Mouse (Mus musculus) midbrain, embryonic 16.5 days (tissue): ENCODE data around the gene Rin2. TPM values are rescaled to one million over a fixed set of nuclear protein-coding genes. Genes with fewer than 3 reads are reported as not detected.

Experiments
- ATAC-seq: fragments of 200-750 bp; cut with Nextera tagmentation; 2 replicates; pipeline ENCODE4 v1.8.0; 2017; ENCODE audit warnings: moderate TSS enrichment
- H3K27ac ChIP-seq: fragments of 300-500 bp; sonication (generic); 2 replicates; pipeline ENCODE4 v1.5.1; 2014; ENCODE audit warnings: mild to moderate bottlenecking, low read length, mixed read lengths
- H3K27me3 ChIP-seq: fragments of 300-500 bp; sonication (generic); 2 replicates; pipeline ENCODE4 v1.6.1; 2014; ENCODE audit warnings: low read depth, low read length, mixed read lengths; ENCODE audit not compliant: control insufficient read depth, insufficient read depth
- H3K36me3 ChIP-seq: fragments of 300-500 bp; sonication (generic); 2 replicates; pipeline ENCODE4 v1.6.1; 2014; ENCODE audit warnings: mild to moderate bottlenecking, low read length, moderate library complexity, mixed read lengths; ENCODE audit not compliant: control insufficient read depth, insufficient read depth
- H3K4me1 ChIP-seq: fragments of 300-500 bp; sonication (generic); 2 replicates; pipeline ENCODE4 v1.6.1; 2014; ENCODE audit warnings: mild to moderate bottlenecking, low read length, mixed read lengths; ENCODE audit not compliant: control insufficient read depth, insufficient read depth
- H3K4me2 ChIP-seq: fragments of 300-500 bp; sonication (generic); 2 replicates; pipeline ENCODE4 v1.6.1; 2014; ENCODE audit warnings: mild to moderate bottlenecking, low read length, mixed read lengths
- H3K4me3 ChIP-seq: fragments of 300-500 bp; sonication (generic); 2 replicates; pipeline ENCODE4 v1.5.1; 2014; ENCODE audit warnings: low read depth, mild to moderate bottlenecking, low read length, moderate library complexity, mixed read lengths
- H3K9ac ChIP-seq: fragments of 300-500 bp; sonication (generic); 2 replicates; pipeline ENCODE4 v1.6.1; 2014; ENCODE audit warnings: low read depth, low read length, mixed read lengths
- H3K9me3 ChIP-seq: fragments of 300-500 bp; sonication (generic); replicated peaks from 2 replicates; pipeline ENCODE4 v1.6.1; 2014; ENCODE audit warnings: mild to moderate bottlenecking, low read length, mixed read lengths; ENCODE audit not compliant: control insufficient read depth, poor library complexity, severe bottlenecking
- WGBS: fragments of 180-500 bp; shearing (Covaris S2); extraction: QIAGEN DNeasy Blood & Tissue Kit; methylation state at CpG from one replicate; pipeline ENCODE4 v1.1.7; 2014; 5-methylcytosine and 5-hydroxymethylcytosine counted together
- polyA plus RNA-seq: library from polyadenylated mRNA; unstranded; fragments of >200 nt; fragmentation: Nextera tagmentation; extraction: Ambion mirVana; gene quantifications from 2 replicates; pipeline ENCODE4 v1.2.1, GENCODE M21; 2015

Rin2 gene
- polyA plus RNA-seq, 1 experiment from 2014 or later = 17.0 TPM

DNA sequence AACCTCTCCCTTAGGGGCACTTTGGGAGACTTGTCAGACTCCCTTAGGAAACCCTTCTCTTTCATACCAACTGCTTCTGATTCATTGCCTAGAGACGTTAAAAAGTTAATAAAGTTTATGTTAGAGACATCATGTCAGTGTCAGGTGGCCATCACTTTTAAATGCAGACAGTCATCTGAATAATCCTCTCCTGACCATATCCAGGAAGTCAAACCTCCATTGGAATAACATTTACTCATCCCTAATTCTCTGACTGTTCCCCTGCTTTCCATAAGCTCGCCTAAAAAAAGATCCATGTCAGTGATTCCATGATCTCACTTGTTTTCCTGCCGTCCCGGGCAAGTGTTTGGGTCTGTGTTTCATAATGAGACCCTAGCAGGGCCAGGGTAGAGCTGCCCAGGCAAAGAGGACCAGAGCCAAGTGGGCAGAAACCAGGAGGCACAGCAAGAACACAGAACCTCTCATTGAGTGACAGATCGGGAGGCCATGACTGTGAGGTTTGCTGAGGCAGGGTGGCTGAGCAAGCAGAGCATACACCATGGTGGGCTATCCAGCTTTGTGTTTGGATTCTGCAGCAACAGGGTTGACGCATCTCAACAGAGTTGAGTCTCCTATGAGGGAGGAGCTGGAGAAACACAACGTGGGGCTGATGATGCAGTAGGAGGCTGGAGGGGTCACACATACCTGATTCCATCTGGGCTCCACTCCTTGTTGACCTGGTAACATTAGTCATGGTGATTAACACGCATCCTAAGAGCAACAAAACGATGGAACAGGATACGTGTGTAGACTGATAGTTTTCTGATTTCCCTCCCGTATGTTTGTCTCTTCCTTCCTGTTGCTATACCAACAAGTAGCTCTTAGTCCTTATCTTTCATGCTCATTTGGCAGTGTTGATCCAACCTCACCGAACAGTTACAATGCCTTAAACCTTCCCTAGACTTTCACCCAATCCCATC is 81.1 kb downstream of the Rin2 start:
- no peak for ATAC-seq
- H3K9me3 ChIP-seq = no peaks in the 10 kb centered on the region
- H3K4me1 ChIP-seq = no peaks in the 10 kb centered on the region
- 85% methylated on average over 12 of the region's 12 CpGs for WGBS
- H3K9ac ChIP-seq = no peak overlapping the region
- no peaks in the 10 kb centered on the region for H3K36me3 ChIP-seq
- no peaks in the 10 kb centered on the region for H3K27me3 ChIP-seq
- H3K4me3 ChIP-seq = no peak overlapping the region
- no peak overlapping the region for H3K27ac ChIP-seq
- no peak overlapping the region for H3K4me2 ChIP-seq

DNA sequence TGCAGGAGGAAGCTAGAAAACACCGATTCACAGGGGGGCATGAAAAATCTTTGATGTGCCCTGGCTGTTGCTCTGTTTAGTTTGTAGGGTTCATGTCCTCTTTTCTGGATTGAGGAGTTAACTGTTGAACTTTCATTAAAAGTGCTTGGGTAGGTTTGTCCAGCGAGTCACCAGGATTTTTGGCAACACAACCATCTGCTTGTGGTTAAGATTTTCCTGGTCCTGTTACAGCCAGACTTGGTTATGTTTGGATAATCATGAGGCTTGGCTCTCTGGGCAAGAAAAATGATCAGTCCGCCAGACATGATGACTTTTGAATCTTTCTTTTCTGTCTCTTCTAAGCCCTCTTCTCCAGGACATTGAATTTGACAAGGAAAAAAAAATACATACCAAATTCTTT is 85.1 kb downstream of the Rin2 start:
- H3K4me1 ChIP-seq = no peaks in the 10 kb centered on the region
- no peaks in the 10 kb centered on the region for H3K36me3 ChIP-seq
- no peak overlapping the region for H3K9ac ChIP-seq
- H3K9me3 ChIP-seq = no peaks in the 10 kb centered on the region
- no peaks in the 10 kb centered on the region for H3K27me3 ChIP-seq
- H3K27ac ChIP-seq = no peak overlapping the region
- no peak overlapping the region for H3K4me3 ChIP-seq
- ATAC-seq = no peak
- H3K4me2 ChIP-seq = no peak overlapping the region
- WGBS = 75% methylated on average over 3 of the region's 3 CpGs

DNA sequence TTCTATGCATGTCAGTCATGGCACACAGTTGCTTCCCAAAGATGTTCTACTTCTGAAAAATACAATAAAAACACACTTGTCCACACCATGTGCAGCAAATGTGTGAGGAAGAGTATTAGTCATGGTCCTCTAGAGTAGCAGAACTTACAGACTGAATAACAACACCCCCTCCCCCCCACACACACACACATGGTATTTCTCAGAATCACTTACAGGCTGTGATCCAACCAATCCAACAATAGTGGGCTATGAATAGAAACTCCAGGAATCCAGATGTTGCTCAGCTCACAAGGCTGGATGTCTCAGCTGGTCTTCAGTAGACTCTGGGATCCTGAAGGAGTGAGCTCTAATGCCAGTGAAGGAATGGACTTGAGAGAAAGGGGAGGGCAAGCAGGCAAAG is 86.4 kb downstream of the Rin2 start:
- H3K27ac ChIP-seq = no peak overlapping the region
- no peaks in the 10 kb centered on the region for H3K27me3 ChIP-seq
- ATAC-seq = no peak
- H3K4me1 ChIP-seq = no peaks in the 10 kb centered on the region
- no peak overlapping the region for H3K9ac ChIP-seq
- H3K4me2 ChIP-seq = no peak overlapping the region
- H3K4me3 ChIP-seq = no peak overlapping the region
- no peaks in the 10 kb centered on the region for H3K9me3 ChIP-seq
- no peaks in the 10 kb centered on the region for H3K36me3 ChIP-seq

DNA sequence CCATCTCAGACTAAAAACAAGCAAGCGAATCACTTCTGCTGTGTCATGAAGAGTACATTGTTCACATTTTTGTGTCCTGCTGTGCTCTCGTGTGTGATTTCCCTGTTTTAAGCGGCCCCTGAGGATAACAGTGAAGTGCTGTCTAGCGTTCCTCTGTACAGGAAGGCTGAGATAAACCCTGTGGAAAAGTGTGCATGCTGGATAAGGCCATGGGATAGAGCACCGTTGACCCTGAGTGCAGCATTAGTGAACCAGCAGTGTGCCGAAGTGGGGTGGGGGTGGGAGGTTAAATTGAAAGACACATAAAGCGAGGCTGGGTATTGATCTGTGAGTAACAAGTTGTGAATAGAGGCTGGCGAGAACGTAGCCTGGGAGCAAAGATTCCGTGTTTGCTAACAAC is 94.9 kb downstream of the Rin2 start:
- no peaks in the 10 kb centered on the region for H3K27me3 ChIP-seq

DNA sequence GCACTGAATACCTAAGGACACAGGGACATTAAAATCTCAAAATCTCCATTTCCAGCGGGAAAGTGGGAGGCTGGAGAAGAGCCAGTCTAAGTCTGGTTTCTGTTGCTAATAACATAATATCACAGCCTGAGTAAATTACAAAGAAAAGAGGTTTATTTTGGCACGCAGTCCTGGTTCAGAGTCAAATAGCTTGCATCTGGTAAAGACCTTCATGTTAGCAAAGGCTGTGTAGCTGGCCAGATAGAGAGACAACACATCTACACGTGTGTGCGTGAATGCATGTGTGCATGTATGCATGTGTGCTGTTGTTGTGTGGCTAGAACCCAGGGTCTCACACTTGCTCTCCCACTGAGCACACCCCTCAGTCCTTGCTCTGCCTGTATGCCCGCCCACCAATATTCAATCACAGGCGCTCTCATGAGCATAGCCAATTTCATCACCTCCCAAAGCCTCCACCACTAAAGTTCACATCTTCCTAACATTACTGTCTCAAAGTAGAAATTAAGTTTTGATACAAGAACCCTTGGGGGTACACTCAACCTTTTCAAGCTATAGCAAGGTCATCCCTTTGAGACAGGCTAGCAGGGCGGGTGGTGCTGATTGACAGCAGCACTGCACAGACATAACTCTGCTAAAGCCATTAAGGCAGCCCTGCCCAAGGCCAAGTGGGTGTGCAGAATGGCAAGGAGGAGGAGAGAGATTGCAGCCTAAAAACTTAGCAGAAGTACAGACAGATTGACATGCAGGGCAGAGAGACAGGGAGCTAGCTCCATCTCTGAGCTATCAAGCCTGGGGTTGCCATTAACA is 95.9 kb downstream of the Rin2 start:
- no peak overlapping the region for H3K4me2 ChIP-seq
- H3K9me3 ChIP-seq = no peaks in the 10 kb centered on the region
- H3K27me3 ChIP-seq = no peaks in the 10 kb centered on the region
- H3K27ac ChIP-seq = no peak overlapping the region
- WGBS = 87% methylated on average over 7 of the region's 7 CpGs
- no peaks in the 10 kb centered on the region; the same call in 1 of the 2 replicates for H3K36me3 ChIP-seq
- 0 out of 2 replicates have a peak, but pooled peaks cover 2% of the 10 kb centered on the region for H3K4me1 ChIP-seq
- H3K9ac ChIP-seq = no peak overlapping the region
- ATAC-seq = no peak
- no peak overlapping the region for H3K4me3 ChIP-seq

More for the DNA sequence above, 94.9 kb downstream of the Rin2 start:
- WGBS = 33% methylated on average over 10 of the region's 10 CpGs
- H3K9me3 ChIP-seq = no peaks in the 10 kb centered on the region
- 0 out of 2 replicates have a peak, but pooled peaks cover 2% of the 10 kb centered on the region for H3K4me1 ChIP-seq
- H3K27ac ChIP-seq = no peak overlapping the region
- no peak overlapping the region for H3K4me2 ChIP-seq
- H3K9ac ChIP-seq = no peak overlapping the region
- 0 out of 2 replicates have a peak, but pooled peaks have one; percentile 28 for ATAC-seq
- H3K36me3 ChIP-seq = no peaks in the 10 kb centered on the region
- H3K4me3 ChIP-seq = no peak overlapping the region

DNA sequence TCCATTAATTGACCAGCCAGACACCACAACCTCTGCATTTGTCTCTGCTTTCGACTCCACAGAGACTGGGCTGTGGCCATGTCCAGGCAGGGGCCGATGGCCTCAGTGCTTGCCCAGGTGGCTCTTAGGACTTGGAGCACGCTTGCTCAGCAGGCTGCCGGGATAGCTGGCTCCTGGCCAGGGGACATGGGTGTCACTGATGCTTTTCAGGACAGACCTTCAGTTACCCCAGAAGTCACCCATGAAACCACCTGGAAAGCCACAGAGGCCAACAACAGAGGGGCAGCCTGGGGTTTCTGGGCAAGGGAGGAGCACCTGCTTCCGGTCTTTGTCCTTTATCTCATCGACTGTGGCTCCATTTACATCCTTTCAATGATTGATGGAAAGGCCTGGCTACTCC is 108.2 kb downstream of the Rin2 start:
- Histone ChIP-seq H3K4me2 (no peak overlapping the region), H3K27ac (no peak overlapping the region), H3K4me3 (no peak overlapping the region), H3K4me1 (peaks cover 8% of the 10 kb centered on the region), H3K36me3 (no peaks in the 10 kb centered on the region), H3K27me3 (no peaks in the 10 kb centered on the region), H3K9ac (no peak overlapping the region), H3K9me3 (no peaks in the 10 kb centered on the region)
- 86% methylated on average over 6 of the region's 6 CpGs for WGBS
- no peak for ATAC-seq

DNA sequence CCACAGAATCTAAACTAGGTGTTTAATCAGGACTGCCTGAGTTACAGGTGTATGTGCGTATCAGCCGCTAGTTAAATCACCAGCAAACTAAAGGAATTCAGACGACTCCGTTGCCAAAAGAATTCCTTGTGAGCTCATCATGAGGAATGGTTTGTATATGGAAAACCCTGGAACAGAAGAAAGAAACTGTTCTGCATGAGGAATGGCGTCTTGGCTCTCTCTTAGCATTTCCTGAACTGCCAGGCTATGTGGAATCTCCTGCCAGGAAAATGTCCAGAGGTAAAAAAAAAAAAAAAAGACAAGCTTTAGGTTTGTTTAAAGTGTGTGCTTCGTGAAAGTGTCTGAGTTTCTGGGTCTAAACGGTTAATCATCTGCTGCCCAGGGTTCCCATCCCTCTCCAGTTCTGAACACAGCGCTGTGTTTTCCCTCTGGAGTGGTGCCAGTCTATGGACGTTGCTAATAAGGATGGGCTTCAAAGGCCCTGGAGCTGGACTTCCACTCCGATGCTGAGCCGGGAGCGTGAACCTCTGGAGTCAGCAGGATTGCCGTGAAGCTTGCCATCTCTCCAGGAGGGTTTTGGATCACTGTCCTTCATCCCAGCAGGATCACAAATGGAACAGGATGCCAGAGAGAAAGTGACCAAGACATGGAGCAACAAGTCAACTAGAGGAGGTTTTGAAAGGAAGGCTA is 109.4 kb downstream of the Rin2 start:
- Histone ChIP-seq H3K27ac (no peak overlapping the region), H3K4me1 (peaks cover 8% of the 10 kb centered on the region), H3K27me3 (no peaks in the 10 kb centered on the region), H3K36me3 (no peaks in the 10 kb centered on the region), H3K9ac (no peak overlapping the region), H3K9me3 (no peaks in the 10 kb centered on the region), H3K4me2 (no peak overlapping the region), H3K4me3 (no peak overlapping the region)
- no peak for ATAC-seq
- WGBS = 50% methylated on average over 13 of the region's 13 CpGs

DNA sequence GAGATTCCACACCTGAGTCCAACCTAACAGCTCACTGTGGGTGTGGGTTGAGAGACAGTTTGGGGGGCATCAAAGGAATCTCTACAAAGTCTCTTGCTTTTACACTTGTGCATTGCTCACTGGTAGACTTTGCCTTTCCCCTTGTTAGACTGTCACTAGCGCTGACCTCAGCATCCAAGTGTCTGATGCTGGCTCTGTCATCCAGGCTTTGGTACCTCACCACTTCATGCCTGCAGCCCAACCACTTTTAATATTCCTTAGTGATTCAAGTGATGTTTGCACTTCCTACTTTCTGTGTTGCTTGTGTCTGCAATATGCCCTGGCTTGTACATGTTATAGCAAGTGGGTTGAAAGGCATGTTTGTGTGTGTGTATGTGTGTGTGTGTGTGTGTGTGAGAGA is 109.9 kb downstream of the Rin2 start:
- no peak for ATAC-seq
- Histone ChIP-seq H3K9me3 (no peaks in the 10 kb centered on the region), H3K36me3 (no peaks in the 10 kb centered on the region), H3K9ac (no peak overlapping the region), H3K4me1 (peaks cover 8% of the 10 kb centered on the region), H3K4me2 (no peak overlapping the region), H3K27me3 (no peaks in the 10 kb centered on the region), H3K27ac (no peak overlapping the region), H3K4me3 (no peak overlapping the region)
- WGBS = 88% methylated on average over 1 of the region's 1 CpGs
